10 mouse cellular contexts compared by ENCODE assay signal in genomic region chr10:84686705-84687104, GRCm38 (mm10).
DNase-seq lines count a peak whose midpoint lies in the region; ATAC-seq and TF ChIP-seq lines count a peak whose summit lies in the region.
"Had no signal": no experiment of that assay in that cellular context is flagged by ENCODE, and none has a peak within 500 bp of the region (broad histone marks: within the 10 kb centered on the region; RNA-seq: fewer than 3 reads in every experiment).

No protein-coding gene starts in this region.

- no peak for DNase-seq in kidney, postnatal 36 days
- peak; percentile 43 for DNase-seq in heart, postnatal 4 days
- peak; percentile 32 for DNase-seq in midbrain, postnatal 0 days (ENCODE audit: low spot score)
- no peak for DNase-seq in adrenal gland, adult 8-10 months
- DNase-seq in left cerebral cortex, adult 8-10 months (ENCODE audit: low spot score in 2 of 2), result no peak

- H3K4me3 ChIP-seq in kidney, embryonic 15.5 days (replicated peaks), result no peak overlapping the region
- no peak overlapping the region for H3K4me3 ChIP-seq in forebrain, embryonic 16.5 days (replicated peaks; ENCODE audit: low read length)
- no peak overlapping the region for H3K4me3 ChIP-seq in midbrain, postnatal 0 days (ENCODE audit: low read depth, low read length)
- H3K4me3 ChIP-seq: erythroblast, embryonic 14.5 days; liver, embryonic 15.5 days had no signal

- H3K27ac ChIP-seq in kidney, embryonic 15.5 days, result 0 out of 2 replicates have a peak overlapping the region, but pooled peaks have one; percentile 48
- no peak overlapping the region for H3K27ac ChIP-seq in forebrain, embryonic 16.5 days (ENCODE audit: low read length)
- peak overlapping the region; percentile 55 for H3K27ac ChIP-seq in midbrain, postnatal 0 days (ENCODE audit: low read depth, low read length)
- H3K27ac ChIP-seq: liver, embryonic 15.5 days had no signal

- ATAC-seq in kidney, embryonic 15.5 days (replicated peaks; ENCODE audit: low FRiP score), result no peak
- ATAC-seq in forebrain, embryonic 16.5 days, result peak; percentile 47; the same call in 1 of the 2 replicates
- no peak for ATAC-seq in midbrain, postnatal 0 days (ENCODE audit: low FRiP score)
- ATAC-seq in megakaryocyte, adult 5-6 weeks (ENCODE audit: poor library complexity, severe bottlenecking), result no peak

- no peak overlapping the region for H3K4me2 ChIP-seq in kidney, embryonic 15.5 days
- H3K4me2 ChIP-seq in forebrain, embryonic 16.5 days (ENCODE audit: low read length), result no peak overlapping the region
- H3K4me2 ChIP-seq in midbrain, postnatal 0 days (ENCODE audit: low read depth, low read length, poor library complexity, severe bottlenecking), result no peak overlapping the region
- H3K4me2 ChIP-seq: liver, embryonic 15.5 days had no signal

- no peaks in the 10 kb centered on the region for H3K27me3 ChIP-seq in kidney, embryonic 15.5 days
- no peaks in the 10 kb centered on the region; the same call in 1 of the 2 replicates for H3K27me3 ChIP-seq in forebrain, embryonic 16.5 days (replicated peaks; ENCODE audit: control insufficient read depth, insufficient read depth, low read length)
- no peaks in the 10 kb centered on the region; the same call in 1 of the 2 replicates for H3K27me3 ChIP-seq in midbrain, postnatal 0 days (ENCODE audit: insufficient read depth, low read length)
- H3K27me3 ChIP-seq: liver, embryonic 15.5 days had no signal

- no peak for TF ChIP-seq CTCF in midbrain, postnatal 0 days (IDR thresholded peaks at IDR 0.05)

- H3K9me3 ChIP-seq in kidney, embryonic 15.5 days (replicated peaks), result no peaks in the 10 kb centered on the region
- H3K9me3 ChIP-seq in forebrain, embryonic 16.5 days (ENCODE audit: control insufficient read depth, low read length), result no peaks in the 10 kb centered on the region
- H3K9me3 ChIP-seq in midbrain, postnatal 0 days (ENCODE audit: low read length), result no peaks in the 10 kb centered on the region
- H3K9me3 ChIP-seq: liver, embryonic 15.5 days had no signal

- H3K9ac ChIP-seq in kidney, embryonic 15.5 days, result no peak overlapping the region
- H3K9ac ChIP-seq in forebrain, embryonic 16.5 days (replicated peaks; ENCODE audit: low read depth, low read length), result no peak overlapping the region
- H3K9ac ChIP-seq in midbrain, postnatal 0 days (replicated peaks; ENCODE audit: low read length, poor library complexity, severe bottlenecking), result no peak overlapping the region
- H3K9ac ChIP-seq: liver, embryonic 15.5 days had no signal

- peaks cover 18% of the 10 kb centered on the region for H3K36me3 ChIP-seq in kidney, embryonic 15.5 days
- peaks cover 2% of the 10 kb centered on the region; the same call in 1 of the 2 replicates for H3K36me3 ChIP-seq in forebrain, embryonic 16.5 days (ENCODE audit: control insufficient read depth, insufficient read depth)
- H3K36me3 ChIP-seq in midbrain, postnatal 0 days (ENCODE audit: insufficient read depth, low read length), result peaks cover 5% of the 10 kb centered on the region; the same call in 1 of the 2 replicates

- 72% methylated on average over 4 of the region's 4 CpGs for WGBS in kidney, embryonic 15.5 days
- WGBS in forebrain, embryonic 16.5 days, result 63% methylated on average over 4 of the region's 4 CpGs
- WGBS in midbrain, postnatal 0 days, result 31% methylated on average over 4 of the region's 4 CpGs

- H3K4me1 ChIP-seq in kidney, embryonic 15.5 days, result 0 out of 2 replicates have a peak, but pooled peaks cover 3% of the 10 kb centered on the region
- H3K4me1 ChIP-seq in forebrain, embryonic 16.5 days (replicated peaks; ENCODE audit: control insufficient read depth, insufficient read depth, low read length), result peaks cover 6% of the 10 kb centered on the region; the same call in 1 of the 2 replicates
- H3K4me1 ChIP-seq in midbrain, postnatal 0 days (ENCODE audit: insufficient read depth, low read length), result no peaks in the 10 kb centered on the region
- H3K4me1 ChIP-seq: liver, embryonic 15.5 days had no signal

Comparison
In these comparisons a context has a peak if more than half of its experiments do, and no peak if none do; other contexts are left out.
1. DNase-seq: peak in heart, postnatal 4 days (single experiment) and midbrain, postnatal 0 days (single experiment); none in kidney, postnatal 36 days (0 of 2), adrenal gland, adult 8-10 months (single experiment) and left cerebral cortex, adult 8-10 months (0 of 2).